Mouse (Mus musculus): ENCODE measurements around the gene Fam57b. TPM values are rescaled to one million over a fixed set of nuclear protein-coding genes. Genes with fewer than 3 reads are reported as not detected.
A peak's percentile ranks its signal among the peaks of the same experiment; 100 is the strongest.

Fam57b gene
- polyA plus RNA-seq, 1 experiment from 2014 or later, result 10.5 TPM

DNA sequence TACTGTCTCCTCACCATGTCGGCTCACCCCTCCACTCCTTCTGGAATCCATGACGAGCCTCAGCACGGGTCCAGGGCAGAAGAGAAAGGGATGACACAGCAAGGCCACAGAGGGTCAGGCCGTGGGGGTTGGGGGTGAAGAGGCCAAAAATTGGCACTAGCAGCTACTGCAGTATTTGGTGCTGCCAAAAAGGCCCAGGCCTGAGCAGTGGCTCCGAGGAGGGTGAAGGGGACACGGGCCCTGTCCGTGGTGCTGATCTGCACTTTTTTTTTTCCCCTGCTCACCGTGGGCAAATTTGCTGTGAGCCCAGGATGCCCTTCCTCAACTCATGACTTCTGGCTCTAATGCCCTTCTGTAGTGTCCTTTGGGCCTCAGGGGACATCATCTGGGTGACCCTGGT is 27.9 kb downstream of the Fam57b start:
- Histone ChIP-seq H3K9ac (ENCODE audit: low read length) (no peak overlapping the region), H3K9me3 (ENCODE audit: control insufficient read depth, low read length) (no peaks in the 10 kb centered on the region), H3K27ac (ENCODE audit: low read depth, low read length) (no peak overlapping the region), H3K36me3 (ENCODE audit: control insufficient read depth, insufficient read depth, low read length) (no peaks in the 10 kb centered on the region), H3K4me1 (ENCODE audit: control insufficient read depth, insufficient read depth, low read length) (peaks cover 11% of the 10 kb centered on the region), H3K27me3 (ENCODE audit: control insufficient read depth, insufficient read depth, low read length) (peaks cover 2% of the 10 kb centered on the region; the same call in 1 of the 2 replicates), H3K4me3 (ENCODE audit: low read depth, low read length) (no peak overlapping the region), H3K4me2 (no peak overlapping the region)
- no peak for ATAC-seq (ENCODE audit: low FRiP score)
- DNase-seq (ENCODE audit: low spot score, missing footprints), result no peak
- 24% methylated on average over 8 of the region's 8 CpGs for WGBS

DNA sequence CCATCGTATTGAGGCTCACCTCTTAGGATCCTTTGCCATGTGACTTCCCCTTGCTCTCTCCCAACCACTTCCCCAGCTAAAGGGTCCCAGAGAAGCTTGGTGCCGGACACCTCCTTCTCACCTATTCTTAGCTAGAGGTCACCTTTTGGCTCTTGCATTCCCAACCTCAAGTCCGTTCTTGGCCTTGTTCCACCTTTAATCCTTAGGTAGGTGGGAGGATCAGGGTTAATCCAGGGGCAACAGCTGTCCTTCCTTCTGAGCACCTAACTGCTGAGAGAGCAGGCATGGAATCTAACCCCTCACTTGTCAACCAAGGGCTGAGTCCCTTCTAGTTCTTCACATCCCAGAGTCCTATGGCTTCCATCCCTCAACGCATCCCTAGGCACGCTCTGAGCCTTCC is 28.5 kb downstream of the Fam57b start:
- H3K4me2 ChIP-seq, result no peak overlapping the region
- no peak for DNase-seq (ENCODE audit: low spot score, missing footprints)
- no peak overlapping the region for H3K4me3 ChIP-seq (ENCODE audit: low read depth, low read length)
- no peaks in the 10 kb centered on the region for H3K9me3 ChIP-seq (ENCODE audit: control insufficient read depth, low read length)
- H3K36me3 ChIP-seq (ENCODE audit: control insufficient read depth, insufficient read depth, low read length), result no peaks in the 10 kb centered on the region
- H3K4me1 ChIP-seq (ENCODE audit: control insufficient read depth, insufficient read depth, low read length), result peaks cover 11% of the 10 kb centered on the region
- 73% methylated on average over 5 of the region's 5 CpGs for WGBS
- ATAC-seq (ENCODE audit: low FRiP score), result no peak
- H3K9ac ChIP-seq (ENCODE audit: low read length), result no peak overlapping the region
- H3K27me3 ChIP-seq (ENCODE audit: control insufficient read depth, insufficient read depth, low read length), result peaks cover 2% of the 10 kb centered on the region; the same call in 1 of the 2 replicates
- H3K27ac ChIP-seq (ENCODE audit: low read depth, low read length), result no peak overlapping the region

DNA sequence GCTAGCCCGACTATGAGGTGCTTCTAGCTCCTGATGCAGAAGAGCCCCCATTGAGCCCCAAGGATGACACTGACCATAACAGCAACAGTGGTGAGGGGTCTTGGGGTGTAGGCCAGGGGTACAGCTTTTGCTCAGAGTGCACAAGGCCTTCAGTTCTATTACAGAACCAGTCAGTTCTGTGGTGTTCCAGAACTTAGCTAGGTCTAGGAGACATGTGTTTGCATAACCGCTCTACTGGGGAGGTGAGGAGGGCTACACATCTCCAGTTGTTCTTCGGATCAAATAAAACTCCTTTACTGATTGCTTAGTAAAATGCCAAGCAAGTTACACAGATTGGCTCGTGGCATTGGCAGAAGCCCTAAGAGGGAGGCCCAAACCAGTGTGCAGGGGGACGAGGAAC is 34.1 kb downstream of the Fam57b start, which contains the start of gene 4930451I11Rik:
Gene 4930451I11Rik, minus strand, starts transcription at position 101 of the 400 bp plus-strand sequence.
- DNase-seq (ENCODE audit: low spot score, missing footprints) (no peak), ATAC-seq (ENCODE audit: low FRiP score) (no peak; the same call in 1 of the 2 replicates)
- H3K4me3 ChIP-seq (ENCODE audit: low read depth, low read length), result peak within 1 kb of the TSS; percentile 33
- H3K4me2 ChIP-seq, result peak within 1 kb of the TSS; percentile 47
- no peaks in the 10 kb centered on the region; the same call in none of the 2 replicates for H3K4me1 ChIP-seq (ENCODE audit: control insufficient read depth, insufficient read depth, low read length)
- WGBS, result 66% methylated on average over 5 of the region's 5 CpGs
- H3K27me3 ChIP-seq (ENCODE audit: control insufficient read depth, insufficient read depth, low read length), result no peaks in the 10 kb centered on the region
- H3K36me3 ChIP-seq (ENCODE audit: control insufficient read depth, insufficient read depth, low read length), result no peaks in the 10 kb centered on the region
- H3K27ac ChIP-seq (ENCODE audit: low read depth, low read length), result no peak within 1 kb of the TSS
- peak within 1 kb of the TSS; percentile 28 for H3K9ac ChIP-seq (ENCODE audit: low read length)
- H3K9me3 ChIP-seq (ENCODE audit: control insufficient read depth, low read length), result no peaks in the 10 kb centered on the region

DNA sequence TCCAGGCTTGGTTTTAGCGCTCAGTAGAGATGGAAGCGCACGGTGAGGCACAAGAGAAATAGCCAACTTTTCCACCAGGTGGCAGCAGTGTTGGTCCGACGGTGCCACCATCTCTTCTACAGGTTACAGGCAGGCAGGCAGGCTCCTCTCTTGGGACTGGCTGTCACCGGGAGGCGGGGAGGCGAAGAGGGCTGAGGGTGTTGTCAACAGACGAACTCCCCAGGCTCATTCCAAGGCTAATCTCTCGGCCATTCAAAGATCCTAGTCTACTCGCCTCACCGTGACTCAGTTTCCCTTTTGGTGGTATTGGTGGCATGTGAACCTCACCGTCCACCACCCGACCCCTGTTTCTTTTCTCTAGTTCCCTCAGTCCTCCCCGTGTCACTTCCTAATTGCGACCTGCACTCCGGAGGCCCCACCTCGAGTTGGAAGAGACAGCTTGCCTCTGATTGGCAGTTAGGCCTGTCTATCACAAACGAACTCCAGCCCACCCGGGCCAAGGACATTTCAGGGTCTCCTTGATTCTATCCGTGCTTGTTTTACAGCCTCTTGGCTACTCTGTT is 34.6 kb downstream of the Fam57b start:
- H3K27me3 ChIP-seq (ENCODE audit: control insufficient read depth, insufficient read depth, low read length), result no peaks in the 10 kb centered on the region
- peak overlapping the region; percentile 47 for H3K4me2 ChIP-seq
- ATAC-seq (ENCODE audit: low FRiP score) (peak; percentile 91), DNase-seq (ENCODE audit: low spot score, missing footprints) (peak; percentile 98)
- no peaks in the 10 kb centered on the region; the same call in none of the 2 replicates for H3K4me1 ChIP-seq (ENCODE audit: control insufficient read depth, insufficient read depth, low read length)
- H3K4me3 ChIP-seq (ENCODE audit: low read depth, low read length), result peak overlapping the region; percentile 33
- H3K36me3 ChIP-seq (ENCODE audit: control insufficient read depth, insufficient read depth, low read length), result no peaks in the 10 kb centered on the region
- no peaks in the 10 kb centered on the region for H3K9me3 ChIP-seq (ENCODE audit: control insufficient read depth, low read length)
- no peak overlapping the region for H3K27ac ChIP-seq (ENCODE audit: low read depth, low read length)
- peak overlapping the region; percentile 28 for H3K9ac ChIP-seq (ENCODE audit: low read length)
- WGBS, result 1% methylated on average over 21 of the region's 21 CpGs

DNA sequence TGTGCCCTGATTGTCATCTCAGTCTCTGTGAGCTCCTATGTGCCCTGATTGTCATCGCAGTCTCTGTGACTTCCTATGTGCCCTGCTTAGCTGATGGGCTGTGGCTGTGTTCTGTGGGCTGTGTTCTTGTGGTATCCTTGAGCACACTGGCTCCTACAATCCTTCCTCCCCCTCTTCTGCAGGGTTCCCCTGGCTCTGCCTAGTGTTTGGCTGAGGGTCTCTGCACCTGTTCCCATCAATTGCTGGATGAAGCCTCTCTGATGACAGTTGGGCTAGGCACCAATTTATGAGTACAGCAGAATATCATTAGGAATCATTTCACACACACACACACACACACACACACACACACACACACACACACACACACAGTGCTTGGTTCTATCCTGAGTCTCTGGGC is 35.8 kb downstream of the Fam57b start:
- H3K27ac ChIP-seq (ENCODE audit: low read depth, low read length), result no peak overlapping the region
- H3K9me3 ChIP-seq (ENCODE audit: control insufficient read depth, low read length), result no peaks in the 10 kb centered on the region
- H3K9ac ChIP-seq (ENCODE audit: low read length), result no peak overlapping the region
- H3K36me3 ChIP-seq (ENCODE audit: control insufficient read depth, insufficient read depth, low read length), result no peaks in the 10 kb centered on the region
- no peaks in the 10 kb centered on the region; the same call in none of the 2 replicates for H3K4me1 ChIP-seq (ENCODE audit: control insufficient read depth, insufficient read depth, low read length)
- H3K27me3 ChIP-seq (ENCODE audit: control insufficient read depth, insufficient read depth, low read length), result no peaks in the 10 kb centered on the region
- DNase-seq (ENCODE audit: low spot score, missing footprints) (no peak), ATAC-seq (ENCODE audit: low FRiP score) (no peak)
- H3K4me3 ChIP-seq (ENCODE audit: low read depth, low read length), result no peak overlapping the region
- H3K4me2 ChIP-seq, result no peak overlapping the region
- WGBS, result 88% methylated on average over 1 of the region's 1 CpGs

DNA sequence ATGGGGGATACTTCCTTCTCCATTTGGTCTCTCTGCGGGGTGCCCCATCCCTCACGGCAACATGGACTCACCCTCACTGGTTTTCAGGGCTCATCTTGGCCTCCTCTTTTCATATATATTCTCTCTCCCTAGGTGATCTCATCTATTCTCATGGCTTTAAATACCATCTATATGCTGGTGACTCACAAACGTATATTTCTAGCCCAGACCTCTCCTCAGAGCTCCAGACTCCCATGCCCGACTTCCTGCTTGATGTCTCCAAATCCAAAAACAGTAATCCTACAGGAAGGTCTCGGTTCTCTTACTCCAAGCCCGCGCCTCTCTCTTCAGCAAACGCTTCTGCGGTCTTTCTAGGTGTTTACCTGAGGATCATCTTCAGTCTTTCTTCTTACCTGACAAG is 45.8 kb downstream of the Fam57b start:
- no peak overlapping the region for H3K9ac ChIP-seq (ENCODE audit: low read length)
- no peak for DNase-seq (ENCODE audit: low spot score, missing footprints)
- no peak for ATAC-seq (ENCODE audit: low FRiP score)
- H3K4me1 ChIP-seq (ENCODE audit: control insufficient read depth, insufficient read depth, low read length), result peaks cover 6% of the 10 kb centered on the region
- no peak overlapping the region for H3K4me3 ChIP-seq (ENCODE audit: low read depth, low read length)
- H3K36me3 ChIP-seq (ENCODE audit: control insufficient read depth, insufficient read depth, low read length), result no peaks in the 10 kb centered on the region
- no peak overlapping the region for H3K4me2 ChIP-seq
- H3K27me3 ChIP-seq (ENCODE audit: control insufficient read depth, insufficient read depth, low read length), result peaks cover 3% of the 10 kb centered on the region
- H3K9me3 ChIP-seq (ENCODE audit: control insufficient read depth, low read length), result no peaks in the 10 kb centered on the region
- H3K27ac ChIP-seq (ENCODE audit: low read depth, low read length), result no peak overlapping the region
- WGBS, result 88% methylated on average over 9 of the region's 9 CpGs

DNA sequence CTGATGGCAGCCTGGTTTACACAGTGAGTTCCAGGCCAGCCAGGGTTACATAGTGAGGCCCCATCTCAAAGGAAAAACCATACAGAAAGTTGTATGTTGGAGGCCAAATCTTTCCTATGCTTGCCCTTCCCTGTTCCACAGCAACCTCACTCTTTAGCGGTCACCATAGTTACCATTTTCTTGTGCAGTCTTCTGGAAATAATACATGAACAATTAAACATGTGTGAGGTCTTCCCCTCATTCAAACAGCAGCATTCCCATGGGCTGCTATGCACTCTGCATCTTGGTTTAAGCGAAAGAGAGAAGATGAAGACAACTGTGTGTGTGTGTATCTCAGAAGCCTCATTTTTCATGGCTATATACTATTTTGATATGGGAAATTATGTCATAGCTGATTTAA is 48.0 kb downstream of the Fam57b start:
- peaks cover 12% of the 10 kb centered on the region for H3K4me1 ChIP-seq (ENCODE audit: control insufficient read depth, insufficient read depth, low read length)
- H3K9ac ChIP-seq (ENCODE audit: low read length), result no peak overlapping the region
- no peaks in the 10 kb centered on the region for H3K36me3 ChIP-seq (ENCODE audit: control insufficient read depth, insufficient read depth, low read length)
- DNase-seq (ENCODE audit: low spot score, missing footprints) (no peak), ATAC-seq (ENCODE audit: low FRiP score) (no peak)
- no peak overlapping the region for H3K4me2 ChIP-seq
- peaks cover 17% of the 10 kb centered on the region for H3K27me3 ChIP-seq (ENCODE audit: control insufficient read depth, insufficient read depth, low read length)
- 82% methylated on average over 2 of the region's 2 CpGs for WGBS
- no peak overlapping the region for H3K4me3 ChIP-seq (ENCODE audit: low read depth, low read length)
- no peak overlapping the region for H3K27ac ChIP-seq (ENCODE audit: low read depth, low read length)
- no peaks in the 10 kb centered on the region for H3K9me3 ChIP-seq (ENCODE audit: control insufficient read depth, low read length)

DNA sequence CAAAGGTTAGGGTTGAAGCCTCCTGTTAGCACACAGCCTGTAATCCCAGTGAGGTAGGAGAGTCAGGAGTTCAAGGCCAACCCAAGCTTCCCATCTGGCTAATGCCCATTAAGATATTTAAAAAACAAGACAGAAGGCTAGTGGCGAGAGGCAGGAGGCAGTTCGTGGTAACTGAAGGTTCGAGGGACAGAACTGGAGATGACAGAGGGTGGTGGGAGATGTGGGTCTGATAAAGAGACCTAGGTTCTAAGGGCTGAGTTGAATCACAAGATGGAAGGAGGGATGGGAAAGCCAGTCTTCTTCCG is 49.6 kb downstream of the Fam57b start, which contains the start of gene Doc2a:
Gene Doc2a, plus strand, starts transcription at position 301 of the 305 bp plus-strand sequence.
- WGBS, result 18% methylated on average over 4 of the region's 4 CpGs
- peaks cover 17% of the 10 kb centered on the region for H3K27me3 ChIP-seq (ENCODE audit: control insufficient read depth, insufficient read depth, low read length)
- H3K36me3 ChIP-seq (ENCODE audit: control insufficient read depth, insufficient read depth, low read length), result no peaks in the 10 kb centered on the region
- peak within 1 kb of the TSS; percentile 56 for H3K4me3 ChIP-seq (ENCODE audit: low read depth, low read length)
- peak within 1 kb of the TSS; percentile 100 for H3K4me2 ChIP-seq
- peaks cover 16% of the 10 kb centered on the region for H3K4me1 ChIP-seq (ENCODE audit: control insufficient read depth, insufficient read depth, low read length)
- H3K9me3 ChIP-seq (ENCODE audit: control insufficient read depth, low read length), result no peaks in the 10 kb centered on the region
- DNase-seq (ENCODE audit: low spot score, missing footprints), result no peak
- no peak for ATAC-seq (ENCODE audit: low FRiP score)
- peak within 1 kb of the TSS; percentile 80 for H3K9ac ChIP-seq (ENCODE audit: low read length)
- H3K27ac ChIP-seq (ENCODE audit: low read depth, low read length), result no peak within 1 kb of the TSS

DNA sequence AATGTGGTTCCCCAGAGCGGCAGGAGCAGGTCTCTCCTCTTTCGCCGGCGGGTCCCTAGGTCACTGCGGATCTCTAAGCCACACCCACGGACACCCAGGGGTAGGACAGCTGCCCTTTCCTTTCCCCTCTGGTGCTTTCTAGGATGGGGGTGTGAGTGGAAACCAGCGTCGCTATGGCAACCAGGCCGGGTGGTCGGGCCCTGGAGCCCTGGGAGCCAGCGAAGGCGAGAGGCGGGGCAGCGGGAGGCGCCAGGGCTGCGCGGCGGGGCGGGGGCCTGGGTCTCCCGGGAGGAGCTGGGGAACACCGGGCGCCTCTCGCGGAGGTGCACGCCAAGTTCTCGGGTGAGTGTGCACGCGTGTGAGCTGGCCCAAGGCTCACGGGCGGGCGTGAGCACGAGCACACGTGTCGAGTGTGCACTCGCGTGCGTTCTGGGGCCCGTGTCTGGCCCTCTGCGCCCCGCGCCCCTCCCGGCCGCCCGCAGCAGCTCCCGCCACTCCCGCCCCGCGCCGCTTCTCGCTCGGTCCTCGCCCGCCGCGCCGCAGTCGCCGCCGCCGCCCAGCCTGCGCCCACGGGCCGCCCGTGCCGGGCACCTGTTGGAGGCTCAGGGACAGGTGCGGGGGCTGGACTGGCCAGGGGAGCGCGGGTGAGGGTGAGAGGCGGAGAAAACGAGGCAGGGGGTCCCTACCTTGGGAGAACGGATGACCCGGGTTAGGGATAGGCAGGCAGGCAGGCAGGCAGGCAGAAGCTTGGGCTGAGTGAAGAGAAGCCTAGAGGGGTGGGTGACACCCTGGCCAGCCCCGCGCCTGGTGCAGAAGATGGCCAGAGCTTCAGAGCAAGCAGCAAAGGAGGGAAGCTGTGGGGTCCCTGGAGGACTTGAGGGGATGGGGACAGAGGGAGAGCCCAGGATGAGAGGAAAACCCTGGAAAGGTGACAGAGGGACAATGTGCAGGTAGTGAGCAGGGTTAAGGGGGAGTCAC is 50.2 kb downstream of the Fam57b start:
- H3K9me3 ChIP-seq (ENCODE audit: control insufficient read depth, low read length), result no peaks in the 10 kb centered on the region
- peaks cover 20% of the 10 kb centered on the region for H3K4me1 ChIP-seq (ENCODE audit: control insufficient read depth, insufficient read depth, low read length)
- peak; percentile 94 for DNase-seq (ENCODE audit: low spot score, missing footprints)
- peaks cover 4% of the 10 kb centered on the region; the same call in 1 of the 2 replicates for H3K36me3 ChIP-seq (ENCODE audit: control insufficient read depth, insufficient read depth, low read length)
- H3K9ac ChIP-seq (ENCODE audit: low read length), result peak overlapping the region; percentile 80
- peak overlapping the region; percentile 100 for H3K4me2 ChIP-seq
- peaks cover 17% of the 10 kb centered on the region for H3K27me3 ChIP-seq (ENCODE audit: control insufficient read depth, insufficient read depth, low read length)
- WGBS, result under 1% methylated on average over 70 of the region's 74 CpGs
- no peak overlapping the region for H3K27ac ChIP-seq (ENCODE audit: low read depth, low read length)
- peak overlapping the region; percentile 56 for H3K4me3 ChIP-seq (ENCODE audit: low read depth, low read length)
- ATAC-seq (ENCODE audit: low FRiP score), result peak; percentile 72

Data from midbrain, embryonic 11.5 days (tissue).